Mouse (Mus musculus) brain, embryonic 14.5 days (tissue): Measurements from ENCODE around the gene Rbfox3. TPM values are rescaled to one million over a fixed set of nuclear protein-coding genes. Genes with fewer than 3 reads are reported as not detected.

ENCODE experiments used
- DNase-seq: peaks from one replicate; pipeline ENCODE4 v3.0.0-alpha.2; 2011; ENCODE audit warnings: low read depth
- CTCF ChIP-seq: fragments of 200-500 bp; IDR thresholded peaks from 2 replicates; pipeline ENCODE4 v1.5.1; 2012; ENCODE audit warnings: inconsistent platforms, mild to moderate bottlenecking, moderate library complexity, borderline replicate concordance; ENCODE audit not compliant: insufficient read depth, insufficient read length; ENCODE audit errors: extremely low read depth
- POLR2A ChIP-seq: fragments of 200-500 bp; IDR thresholded peaks from 2 replicates; pipeline ENCODE4 v1.6.1; 2012; ENCODE audit warnings: mild to moderate bottlenecking, inconsistent platforms, borderline replicate concordance; ENCODE audit not compliant: poor library complexity, insufficient read depth, insufficient read length, severe bottlenecking; ENCODE audit errors: extremely low read depth
- polyA plus RNA-seq: library from polyadenylated mRNA; depleted of rRNA; stranded (reverse); fragments of >200 nt; gene quantifications from 2 replicates; pipeline ENCODE4 v1.2.3, GENCODE M21; 2012

Rbfox3 gene
- polyA plus RNA-seq, 1 experiment: 37.6 TPM

- no peak for TF ChIP-seq POLR2A
- peak; percentile 47; the same call in 1 of the 2 replicates for TF ChIP-seq CTCF
- peak; percentile 76 for DNase-seq
Measured at GRCm38 (mm10) chr11:118875243-118875897, 36.0 kb downstream of the Rbfox3 start.

GRCm38 (mm10) chr11:118874487-118875095, 36.8 kb downstream of the Rbfox3 start:
- DNase-seq: peak; percentile 71
- TF ChIP-seq POLR2A (no peak), CTCF (no peak)

GRCm38 (mm10) chr11:118874022-118874421, 37.4 kb downstream of the Rbfox3 start:
- DNase-seq: no peak
- TF ChIP-seq CTCF: no peak
- no peak for TF ChIP-seq POLR2A

DNA sequence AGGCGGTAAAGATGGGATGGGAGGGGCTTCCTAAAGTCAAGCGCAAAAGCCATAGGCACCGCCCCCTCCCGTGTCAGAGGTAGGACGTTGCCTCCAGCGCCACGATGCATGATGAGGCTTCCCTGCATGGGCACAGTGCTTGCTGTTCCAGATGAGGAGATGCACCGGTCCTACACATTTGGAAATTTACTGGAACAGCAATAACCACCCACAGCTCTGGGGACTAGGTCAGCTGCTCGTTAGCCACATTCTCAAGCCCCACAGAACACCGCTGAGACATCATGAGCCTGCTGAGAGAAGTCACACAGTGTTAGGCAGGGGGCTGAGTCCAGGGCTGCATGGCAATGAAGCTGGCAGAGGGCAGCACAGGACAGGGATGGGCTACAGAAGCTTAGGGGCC, 39.9 kb downstream of the Rbfox3 start:
- no peak for DNase-seq
- no peak for TF ChIP-seq CTCF

- TF ChIP-seq POLR2A (no peak), CTCF (no peak)
- DNase-seq: no peak
Measured at GRCm38 (mm10) chr11:118863360-118863759, 48.0 kb downstream of the Rbfox3 start.

DNA sequence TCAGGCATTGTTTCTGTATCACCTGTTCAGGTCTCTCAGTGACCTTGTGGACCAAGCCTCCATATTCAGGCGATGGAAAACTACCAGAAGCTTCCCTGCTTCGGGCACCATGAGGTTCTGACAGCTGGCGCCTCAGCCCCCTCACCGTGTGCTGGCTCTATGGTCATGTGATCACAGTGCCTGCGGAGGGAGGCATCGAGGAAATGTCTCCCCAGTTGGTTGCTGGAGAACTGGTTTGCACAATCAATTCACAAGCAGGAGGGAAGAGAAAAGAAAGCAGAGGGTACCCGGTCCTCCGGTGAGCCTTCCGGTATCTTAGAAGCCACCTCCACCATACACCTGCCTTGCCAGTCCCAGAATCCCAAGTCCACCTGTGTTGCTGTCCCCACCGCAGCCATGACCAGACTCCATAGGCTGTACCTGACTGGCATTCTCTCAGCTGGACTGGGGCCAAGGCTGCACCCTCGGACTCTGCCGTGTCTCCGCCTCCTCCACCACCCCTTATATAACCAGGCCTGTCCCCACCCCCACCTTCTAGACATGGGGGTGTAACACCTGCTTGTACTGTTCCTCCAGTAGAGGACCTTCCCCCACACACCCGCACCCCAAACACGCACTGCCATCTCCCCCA, 49.5 kb downstream of the Rbfox3 start:
- no peak for TF ChIP-seq POLR2A
- TF ChIP-seq CTCF: no peak
- no peak for DNase-seq

- TF ChIP-seq POLR2A: no peak
- TF ChIP-seq CTCF: no peak
- peak; percentile 48 for DNase-seq
Measured at GRCm38 (mm10) chr11:118861246-118861645, 50.2 kb downstream of the Rbfox3 start.

DNA sequence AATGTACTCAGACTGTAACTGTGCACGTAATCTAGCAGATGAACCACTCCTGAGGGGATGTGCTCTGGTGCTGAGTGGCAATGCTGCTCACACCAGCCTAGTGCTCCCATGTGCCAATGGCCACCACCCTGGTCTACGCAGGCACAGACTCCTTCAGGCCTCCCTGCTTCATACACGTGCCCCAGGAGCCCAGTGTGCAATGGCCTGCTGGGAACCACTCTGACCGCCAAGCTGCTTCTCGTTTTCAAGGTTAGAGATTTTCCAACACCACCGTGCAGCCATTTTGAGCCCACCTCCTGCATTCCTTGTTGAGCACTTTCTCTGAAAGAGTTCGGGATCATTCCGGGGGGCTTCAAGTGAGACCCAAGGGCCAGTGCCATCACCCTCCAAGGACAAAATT, 50.6 kb downstream of the Rbfox3 start:
- TF ChIP-seq CTCF (no peak), POLR2A (no peak)
- DNase-seq: no peak

GRCm38 (mm10) chr11:118859839-118860238, 51.6 kb downstream of the Rbfox3 start:
- no peak for TF ChIP-seq CTCF
- no peak for TF ChIP-seq POLR2A
- DNase-seq: no peak

GRCm38 (mm10) chr11:118858305-118858704, 53.1 kb downstream of the Rbfox3 start:
- DNase-seq: no peak

DNA sequence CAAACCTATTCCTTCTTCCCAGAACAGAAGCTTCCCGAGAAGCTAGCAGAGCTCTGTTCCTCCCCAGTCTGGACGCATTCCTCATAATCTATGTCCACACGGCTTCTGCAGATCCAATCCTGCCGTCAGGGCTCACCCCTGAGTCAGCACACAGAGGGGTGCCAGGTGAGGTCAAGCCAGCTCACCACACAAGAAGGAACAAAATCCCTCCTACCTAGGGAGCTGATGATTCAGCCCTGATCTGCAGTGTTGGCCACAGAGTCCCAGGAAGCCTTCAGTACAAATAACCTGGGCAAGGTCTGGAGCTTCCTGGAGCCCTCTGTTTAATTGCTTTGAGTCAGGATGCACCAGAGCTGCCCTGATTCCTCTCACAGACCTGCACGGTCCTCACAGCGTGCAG, 60.0 kb downstream of the Rbfox3 start:
- no peak for DNase-seq
- TF ChIP-seq POLR2A (no peak), CTCF (no peak)

More at GRCm38 (mm10) chr11:118858305-118858704, 53.1 kb downstream of the Rbfox3 start:
- no peak for TF ChIP-seq POLR2A
- no peak for TF ChIP-seq CTCF

- peak; percentile 30 for DNase-seq
- TF ChIP-seq POLR2A (no peak), CTCF (no peak)
Measured at GRCm38 (mm10) chr11:118847986-118848385, 63.4 kb downstream of the Rbfox3 start.

DNA sequence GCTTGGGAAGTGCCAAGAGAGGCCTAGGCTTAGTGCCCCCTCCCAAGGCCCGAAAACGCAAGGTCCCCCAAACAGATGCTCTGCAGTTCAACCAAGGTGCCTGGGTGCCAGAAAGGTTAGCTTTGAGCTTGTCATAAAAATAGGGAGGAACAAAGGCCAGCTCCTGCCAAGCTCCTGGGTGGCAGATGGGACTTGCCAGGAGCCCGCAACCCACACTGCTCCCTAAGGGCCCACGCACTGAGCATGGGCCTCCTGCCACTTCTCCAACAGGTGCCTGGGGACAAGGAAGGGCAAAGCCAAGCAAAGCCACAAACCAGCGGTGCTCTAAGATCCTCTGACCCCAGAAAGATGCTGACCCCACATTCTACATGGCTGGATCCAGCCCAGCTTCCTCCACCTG, 70.4 kb downstream of the Rbfox3 start:
- TF ChIP-seq POLR2A (no peak), CTCF (no peak)
- DNase-seq: no peak

DNA sequence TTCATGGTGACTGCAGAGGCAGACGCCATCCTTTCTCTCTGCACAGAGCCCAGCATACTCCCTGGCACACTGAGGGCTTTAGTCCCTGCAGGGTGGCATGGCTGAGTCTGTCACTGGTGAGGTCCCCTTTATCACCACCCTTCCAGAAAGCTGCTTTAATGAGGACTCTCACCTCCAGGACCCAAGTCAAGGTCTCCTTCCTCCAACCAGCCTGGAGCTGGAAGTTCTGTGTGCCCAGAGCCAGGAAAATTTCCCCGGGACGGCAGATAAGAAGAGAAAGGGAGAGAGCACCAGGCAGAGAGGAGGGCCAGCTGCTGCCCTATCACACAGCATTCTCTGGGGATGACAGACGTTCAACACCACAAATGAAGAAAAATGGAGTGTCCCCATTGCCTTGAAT, 73.2 kb downstream of the Rbfox3 start:
- DNase-seq: no peak
- TF ChIP-seq POLR2A (no peak), CTCF (no peak)

DNA sequence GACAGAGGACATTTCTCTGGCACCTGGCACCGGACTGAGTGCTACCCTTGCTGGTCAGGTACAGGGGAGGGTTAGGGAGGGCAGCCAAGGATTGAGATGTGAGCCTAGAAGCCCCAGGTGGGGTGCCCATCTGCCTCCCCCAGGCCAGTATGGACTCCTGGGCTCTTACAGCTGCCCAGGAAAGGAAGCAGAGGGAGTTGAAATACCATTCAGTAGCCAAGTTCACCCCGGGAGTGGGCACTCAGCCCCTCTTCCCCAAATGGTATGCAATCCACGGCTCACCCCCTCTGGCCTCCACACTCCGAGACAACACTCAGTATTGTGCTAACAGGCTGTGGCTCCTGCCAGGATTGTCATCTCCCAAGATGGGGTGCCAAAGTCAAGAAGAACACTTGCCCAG, 74.5 kb downstream of the Rbfox3 start:
- no peak for TF ChIP-seq POLR2A
- no peak for TF ChIP-seq CTCF
- no peak for DNase-seq
